Mouse (Mus musculus): ENCODE measurements at regions not wholly inside any gene's neighbourhood (a gene's known extent, or its start where the extent isn't known, plus 50 kb on each side); places are given as distances from the start of the nearest gene placed in this dataset.

DNA sequence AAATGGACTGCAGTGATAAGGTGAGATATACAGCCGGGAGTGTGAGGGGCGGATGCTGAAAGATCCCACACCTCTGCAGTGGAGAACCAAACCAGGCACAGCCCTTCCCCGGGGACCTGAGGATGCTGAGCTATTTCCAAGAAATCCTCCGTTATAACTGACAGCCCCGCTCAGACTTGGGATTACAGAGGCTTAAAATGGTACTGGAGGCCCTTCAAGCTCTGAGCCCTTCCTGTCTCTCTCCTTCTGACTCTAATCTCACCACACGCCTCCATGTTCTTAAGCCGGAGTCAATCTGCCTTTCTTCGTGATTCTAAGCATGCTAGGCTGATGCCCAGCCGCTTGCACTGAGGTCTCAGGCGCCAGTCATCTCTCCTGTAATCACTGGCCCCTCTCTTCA is 221.5 kb downstream of the 3100002H09Rik start:
- no peak for TF ChIP-seq CTCF (IDR thresholded peaks at IDR 0.05; ENCODE audit: extremely low read depth, insufficient read depth, low read length)
- no peak for TF ChIP-seq POLR2A (IDR thresholded peaks at IDR 0.05; ENCODE audit: extremely low read depth, insufficient read depth, low read length)

Data from cortical plate, adult 2 months (tissue).